Mouse (Mus musculus): ENCODE data around the gene Lhx5. TPM values are rescaled to one million over a fixed set of nuclear protein-coding genes. Genes with fewer than 3 reads are reported as not detected.
A peak's percentile ranks its signal among the peaks of the same experiment; 100 is the strongest.

Gene Lhx5
- total and polyA plus RNA-seq, 3 experiments: 0.05 TPM; not detected in 2

DNA sequence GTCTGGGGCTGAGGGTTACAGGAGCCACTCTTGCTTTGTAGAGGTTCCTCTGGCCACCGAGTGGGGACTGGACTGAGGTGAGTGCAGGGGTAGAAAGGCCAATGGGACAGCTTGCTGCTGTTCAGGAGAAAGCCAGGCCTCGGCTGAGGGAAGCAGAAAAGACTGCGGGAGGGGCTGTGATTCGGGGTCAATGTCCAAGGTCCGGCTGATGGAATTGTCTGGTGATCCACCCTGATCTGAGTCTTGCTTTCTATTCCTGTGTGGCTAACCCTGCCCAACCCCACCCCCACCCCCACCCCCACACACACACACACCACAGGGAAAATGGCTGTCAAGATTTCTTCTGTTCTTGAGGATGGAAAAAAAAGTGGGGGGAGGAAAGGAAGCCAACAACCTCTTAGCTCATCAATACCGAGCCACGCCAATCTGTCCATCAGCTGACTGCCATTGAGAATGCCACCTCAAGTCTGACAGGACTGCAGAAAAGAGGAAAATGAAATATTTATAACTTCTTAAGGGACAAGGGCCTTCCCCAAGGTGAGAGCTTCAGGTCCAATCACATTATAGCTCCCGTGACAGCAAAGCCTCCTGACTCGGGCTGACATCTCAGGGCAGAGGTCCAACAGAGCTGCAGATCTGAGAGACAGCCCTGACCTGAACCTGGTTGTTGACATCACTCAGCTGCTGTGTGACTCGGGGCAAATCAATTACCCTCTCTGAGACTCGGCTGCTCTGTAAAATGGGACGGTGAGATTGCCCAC, 26.5 kb upstream of the Lhx5 start:
- no peaks in the 10 kb centered on the region for H3K9me3 ChIP-seq (replicated peaks)
- ATAC-seq (ENCODE audit: extremely low read depth, insufficient number of reproducible peaks, low FRiP score, poor library complexity, severe bottlenecking): no peak
- no peak overlapping the region for H3K4me3 ChIP-seq (ENCODE audit: low read depth, low read length)
- TF ChIP-seq TAL1 (conservative IDR thresholded peaks at IDR 0.05; ENCODE audit: low read depth, low read length) (no peak), GATA1 (IDR thresholded peaks at IDR 0.05; ENCODE audit: borderline replicate concordance, low read length) (no peak), POLR2AphosphoS5 (IDR thresholded peaks at IDR 0.05; ENCODE audit: insufficient replicate concordance, low read depth, low read length) (no peak), GATA2 (IDR thresholded peaks at IDR 0.05; ENCODE audit: borderline replicate concordance, low read depth, low read length) (no peak), CTCF (IDR thresholded peaks at IDR 0.05; ENCODE audit: low read depth, low read length) (no peak)
- no peaks in the 10 kb centered on the region; the same call in 1 of the 2 replicates for H3K27me3 ChIP-seq (ENCODE audit: insufficient read depth, low read length)
- no peak for DNase-seq (ENCODE audit: low spot score)
- H3K4me1 ChIP-seq (ENCODE audit: insufficient read depth, low read depth, low read length): no peaks in the 10 kb centered on the region
- no peaks in the 10 kb centered on the region for H3K36me3 ChIP-seq (replicated peaks)

DNA sequence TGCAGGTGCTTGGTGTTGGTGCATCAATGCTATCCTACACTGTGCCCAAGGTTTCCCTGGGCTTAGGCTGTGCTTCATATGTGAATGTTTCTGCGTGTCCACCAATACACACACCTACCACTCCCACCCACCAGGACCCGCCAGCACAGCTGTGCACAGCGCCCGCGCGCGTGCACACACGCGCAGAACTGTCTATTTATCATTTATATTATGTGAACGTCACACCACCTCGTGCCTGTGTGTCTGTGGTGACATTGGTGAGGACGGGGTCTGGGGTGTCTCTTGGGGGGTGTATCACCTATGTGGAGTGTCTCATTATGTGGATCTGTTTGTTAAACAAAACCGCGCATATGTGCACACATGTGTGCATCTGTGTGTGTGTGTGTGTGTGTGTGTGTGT, 22.6 kb upstream of the Lhx5 start:
- ATAC-seq (ENCODE audit: extremely low read depth, insufficient number of reproducible peaks, low FRiP score, poor library complexity, severe bottlenecking) (no peak), DNase-seq (ENCODE audit: low spot score) (no peak)
- Histone ChIP-seq H3K36me3 (replicated peaks) (no peaks in the 10 kb centered on the region), H3K27me3 (ENCODE audit: insufficient read depth, low read length) (no peaks in the 10 kb centered on the region), H3K4me3 (ENCODE audit: low read depth, low read length) (no peak overlapping the region), H3K4me1 (ENCODE audit: insufficient read depth, low read depth, low read length) (no peaks in the 10 kb centered on the region), H3K9me3 (replicated peaks) (peaks cover 6% of the 10 kb centered on the region)
- TF ChIP-seq POLR2AphosphoS5 (IDR thresholded peaks at IDR 0.05; ENCODE audit: insufficient replicate concordance, low read depth, low read length) (no peak), TAL1 (conservative IDR thresholded peaks at IDR 0.05; ENCODE audit: low read depth, low read length) (no peak), CTCF (IDR thresholded peaks at IDR 0.05; ENCODE audit: low read depth, low read length) (no peak), GATA2 (IDR thresholded peaks at IDR 0.05; ENCODE audit: borderline replicate concordance, low read depth, low read length) (no peak), GATA1 (IDR thresholded peaks at IDR 0.05; ENCODE audit: borderline replicate concordance, low read length) (no peak)

DNA sequence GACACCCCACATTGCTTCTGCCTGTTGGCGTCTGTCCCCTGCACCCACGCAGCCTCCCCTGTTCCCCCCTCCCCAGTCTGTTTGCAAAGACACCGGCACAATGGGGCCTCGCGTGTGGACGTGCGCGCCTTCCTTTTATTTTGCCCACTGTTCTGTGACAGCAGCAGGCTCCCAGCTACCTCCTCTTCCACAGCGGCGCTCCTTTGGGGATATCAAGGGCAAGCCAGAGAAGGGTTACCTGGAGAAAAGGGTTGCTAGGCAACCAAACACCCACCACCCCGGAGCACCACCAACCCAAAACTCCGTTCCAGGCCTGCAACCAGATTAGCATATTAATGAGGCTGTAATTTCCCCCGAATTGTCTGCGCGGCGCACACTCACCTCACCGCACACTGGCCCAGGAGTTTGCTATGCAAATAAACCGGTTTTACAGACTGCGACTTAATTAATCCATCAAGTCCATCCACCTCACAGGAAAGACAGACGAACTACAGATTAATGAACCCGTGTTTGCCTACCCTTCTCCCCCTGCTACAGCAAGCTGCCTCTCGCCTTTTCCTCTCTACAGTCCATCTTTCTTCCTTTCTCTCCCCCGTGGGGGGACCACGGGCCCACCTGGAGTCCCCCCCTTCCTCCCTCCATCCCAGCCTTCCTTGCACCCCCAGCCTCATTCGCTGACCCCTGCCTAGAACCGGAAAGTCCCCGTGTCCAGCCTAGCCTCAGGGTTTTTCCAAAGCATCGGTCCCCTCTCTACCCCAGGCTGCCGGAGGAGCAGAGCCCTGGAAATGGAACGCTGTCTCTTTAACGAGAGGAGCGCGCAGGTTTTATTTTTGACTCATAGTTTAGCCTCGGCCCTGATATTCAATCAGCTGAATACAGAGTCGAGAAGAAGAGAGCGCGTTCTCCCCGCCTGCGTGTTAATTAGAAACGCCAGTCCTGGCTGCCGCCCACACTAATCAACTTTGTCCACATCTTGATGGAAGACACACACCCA, 21.8 kb upstream of the Lhx5 start:
- Histone ChIP-seq H3K27me3 (ENCODE audit: insufficient read depth, low read length) (no peaks in the 10 kb centered on the region), H3K36me3 (replicated peaks) (no peaks in the 10 kb centered on the region), H3K4me3 (ENCODE audit: low read depth, low read length) (no peak overlapping the region), H3K4me1 (ENCODE audit: insufficient read depth, low read depth, low read length) (no peaks in the 10 kb centered on the region), H3K9me3 (replicated peaks) (peaks cover 7% of the 10 kb centered on the region)
- ATAC-seq (ENCODE audit: extremely low read depth, insufficient number of reproducible peaks, low FRiP score, poor library complexity, severe bottlenecking) (no peak), DNase-seq (ENCODE audit: low spot score) (no peak)
- TF ChIP-seq TAL1 (conservative IDR thresholded peaks at IDR 0.05; ENCODE audit: low read depth, low read length) (no peak), POLR2AphosphoS5 (IDR thresholded peaks at IDR 0.05; ENCODE audit: insufficient replicate concordance, low read depth, low read length) (no peak)

DNA sequence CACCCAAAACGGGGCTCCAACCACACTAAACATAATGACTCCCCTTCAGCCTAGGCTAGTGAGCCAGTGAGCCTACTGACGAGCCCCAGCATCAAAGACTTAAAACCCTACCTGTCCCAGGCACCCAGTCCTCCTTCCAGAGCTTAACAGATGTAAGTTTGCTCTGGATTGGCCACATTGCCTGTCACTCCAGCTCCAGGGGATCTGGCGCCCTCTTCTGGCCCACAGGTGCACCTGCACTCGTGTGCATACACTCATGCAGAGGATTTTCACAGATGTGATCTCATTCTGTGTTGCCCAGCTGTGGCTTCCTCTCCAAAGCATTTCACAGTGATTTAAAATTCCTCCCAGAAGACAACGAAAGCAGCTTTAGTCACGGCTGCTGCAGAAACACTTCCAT, 18.1 kb upstream of the Lhx5 start:
- TF ChIP-seq GATA2 (IDR thresholded peaks at IDR 0.05; ENCODE audit: borderline replicate concordance, low read depth, low read length) (no peak), CTCF (IDR thresholded peaks at IDR 0.05; ENCODE audit: low read depth, low read length) (peak; percentile 14; the same call in 1 of the 2 replicates)
- H3K4me3 ChIP-seq (ENCODE audit: low read depth, low read length): no peak overlapping the region
- no peaks in the 10 kb centered on the region for H3K4me1 ChIP-seq (ENCODE audit: insufficient read depth, low read depth, low read length)
- H3K36me3 ChIP-seq (replicated peaks): no peaks in the 10 kb centered on the region
- no peak for DNase-seq (ENCODE audit: low spot score)
- ATAC-seq (ENCODE audit: extremely low read depth, insufficient number of reproducible peaks, low FRiP score, poor library complexity, severe bottlenecking): no peak
- peaks cover 7% of the 10 kb centered on the region for H3K9me3 ChIP-seq (replicated peaks)
- H3K27me3 ChIP-seq (ENCODE audit: insufficient read depth, low read length): no peaks in the 10 kb centered on the region

DNA sequence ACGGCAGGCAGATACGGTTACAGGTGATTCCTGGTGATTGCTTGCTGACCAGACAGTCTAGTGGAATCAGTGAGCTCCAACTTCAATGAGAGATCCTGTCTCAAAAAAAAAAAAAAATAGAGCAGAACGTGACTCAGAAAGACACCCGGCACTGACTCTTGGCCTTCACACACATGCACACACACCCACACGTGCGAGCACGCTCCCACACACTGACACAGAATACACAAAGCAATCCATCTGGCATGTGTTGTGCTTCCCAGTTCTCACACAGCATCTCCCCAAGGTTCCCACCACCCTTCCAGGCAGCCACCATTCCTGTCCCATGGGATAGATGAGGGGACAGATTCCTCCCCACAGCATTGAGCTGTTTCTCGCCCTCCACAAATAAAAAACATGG, 11.4 kb upstream of the Lhx5 start:
- ATAC-seq (ENCODE audit: extremely low read depth, insufficient number of reproducible peaks, low FRiP score, poor library complexity, severe bottlenecking) (no peak), DNase-seq (ENCODE audit: low spot score) (no peak)
- Histone ChIP-seq H3K9me3 (replicated peaks) (no peaks in the 10 kb centered on the region), H3K4me1 (ENCODE audit: insufficient read depth, low read depth, low read length) (no peaks in the 10 kb centered on the region), H3K36me3 (replicated peaks) (no peaks in the 10 kb centered on the region), H3K27me3 (ENCODE audit: insufficient read depth, low read length) (peaks cover 6% of the 10 kb centered on the region; the same call in 1 of the 2 replicates), H3K4me3 (ENCODE audit: low read depth, low read length) (no peak overlapping the region)
- TF ChIP-seq GATA1 (IDR thresholded peaks at IDR 0.05; ENCODE audit: borderline replicate concordance, low read length) (no peak), POLR2AphosphoS5 (IDR thresholded peaks at IDR 0.05; ENCODE audit: insufficient replicate concordance, low read depth, low read length) (no peak), GATA2 (IDR thresholded peaks at IDR 0.05; ENCODE audit: borderline replicate concordance, low read depth, low read length) (no peak), TAL1 (conservative IDR thresholded peaks at IDR 0.05; ENCODE audit: low read depth, low read length) (no peak), CTCF (IDR thresholded peaks at IDR 0.05; ENCODE audit: low read depth, low read length) (no peak)

DNA sequence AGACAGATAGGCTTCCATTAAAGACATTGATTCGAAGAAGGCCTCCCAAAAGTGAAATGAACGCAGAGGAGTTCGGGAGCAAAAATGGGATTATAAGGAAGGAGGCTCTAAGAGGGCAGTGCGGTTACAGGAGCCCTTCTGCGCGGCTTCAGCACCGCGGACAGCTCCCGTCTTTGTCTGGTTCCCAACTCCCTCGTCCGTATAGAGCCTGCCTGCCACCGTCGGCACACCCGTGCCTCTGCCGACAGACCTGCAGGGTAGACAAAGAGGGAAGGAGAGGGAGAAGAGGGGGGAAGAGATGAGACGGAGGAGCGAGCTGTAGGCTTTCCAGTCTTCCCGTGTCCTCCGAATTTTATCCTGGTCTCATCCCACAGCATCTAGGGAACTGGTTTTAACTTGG, 7.5 kb upstream of the Lhx5 start:
- Histone ChIP-seq H3K27me3 (ENCODE audit: insufficient read depth, low read length) (peaks cover 32% of the 10 kb centered on the region), H3K36me3 (replicated peaks) (no peaks in the 10 kb centered on the region), H3K4me3 (ENCODE audit: low read depth, low read length) (no peak overlapping the region), H3K9me3 (replicated peaks) (no peaks in the 10 kb centered on the region), H3K4me1 (ENCODE audit: insufficient read depth, low read depth, low read length) (no peaks in the 10 kb centered on the region)
- TF ChIP-seq TAL1 (conservative IDR thresholded peaks at IDR 0.05; ENCODE audit: low read depth, low read length) (no peak), GATA1 (IDR thresholded peaks at IDR 0.05; ENCODE audit: borderline replicate concordance, low read length) (no peak), POLR2AphosphoS5 (IDR thresholded peaks at IDR 0.05; ENCODE audit: insufficient replicate concordance, low read depth, low read length) (no peak)
- DNase-seq (ENCODE audit: low spot score) (peak; percentile 62), ATAC-seq (ENCODE audit: extremely low read depth, insufficient number of reproducible peaks, low FRiP score, poor library complexity, severe bottlenecking) (no peak)
